Comparison of ENCODE assay signal across 8 mouse cellular contexts in genomic region chr17:79714931-79715637, GRCm38 (mm10). TPM values are rescaled to one million over a fixed set of nuclear protein-coding genes. Genes with fewer than 3 reads are reported as not detected.
DNase-seq lines count a peak whose midpoint lies in the region; ATAC-seq lines count a peak whose summit lies in the region.

Gene Cyp1b1 (minus strand): TSS chr17:79715061.

- intact Hi-C loops in gastrocnemius, postnatal 36 days (cut with DNase I) = loop anchor here (5.0 kb wide), 1 partner anchor 53 kb away; no protein-coding TSS in a partner anchor

- no peaks in the 10 kb centered on the region for H3K9me3 ChIP-seq in forebrain, embryonic 13.5 days (replicated peaks)
- H3K9me3 ChIP-seq in intestine, embryonic 14.5 days (ENCODE audit: control insufficient read depth, low read length) = no peaks in the 10 kb centered on the region
- no peaks in the 10 kb centered on the region for H3K9me3 ChIP-seq in midbrain, embryonic 12.5 days

- H3K4me3 ChIP-seq in forebrain, embryonic 13.5 days = peak within 1 kb of the TSS; percentile 48
- peak within 1 kb of the TSS; percentile 51 for H3K4me3 ChIP-seq in intestine, embryonic 14.5 days (ENCODE audit: low read depth, low read length)
- peak within 1 kb of the TSS; percentile 48 for H3K4me3 ChIP-seq in midbrain, embryonic 12.5 days

- ATAC-seq in forebrain, embryonic 13.5 days = peak; percentile 36
- ATAC-seq in intestine, embryonic 14.5 days (replicated peaks; ENCODE audit: low FRiP score, low TSS enrichment, low read depth) = peak; percentile 63
- ATAC-seq in midbrain, embryonic 12.5 days (ENCODE audit: low FRiP score, low read depth) = peak; percentile 48

- H3K36me3 ChIP-seq in forebrain, embryonic 13.5 days (ENCODE audit: poor library complexity, severe bottlenecking) = no peaks in the 10 kb centered on the region
- H3K36me3 ChIP-seq in intestine, embryonic 14.5 days (ENCODE audit: control insufficient read depth, insufficient read depth, low read length) = no peaks in the 10 kb centered on the region
- no peaks in the 10 kb centered on the region for H3K36me3 ChIP-seq in midbrain, embryonic 12.5 days

- under 1% methylated on average over 31 of the region's 31 CpGs for WGBS in forebrain, embryonic 13.5 days
- WGBS in intestine, embryonic 14.5 days = under 1% methylated on average over 31 of the region's 31 CpGs
- WGBS in midbrain, embryonic 12.5 days = under 1% methylated on average over 31 of the region's 31 CpGs

- no peak within 1 kb of the TSS for H3K27ac ChIP-seq in forebrain, embryonic 13.5 days
- H3K27ac ChIP-seq in intestine, embryonic 14.5 days (ENCODE audit: low read depth) = peak within 1 kb of the TSS; percentile 38; the same call in 1 of the 2 replicates
- no peak within 1 kb of the TSS for H3K27ac ChIP-seq in midbrain, embryonic 12.5 days (replicated peaks)

- peaks cover 69% of the 10 kb centered on the region for H3K27me3 ChIP-seq in forebrain, embryonic 13.5 days
- peaks cover 57% of the 10 kb centered on the region for H3K27me3 ChIP-seq in intestine, embryonic 14.5 days (replicated peaks; ENCODE audit: control insufficient read depth, insufficient read depth, low read length)
- peaks cover 64% of the 10 kb centered on the region for H3K27me3 ChIP-seq in midbrain, embryonic 12.5 days

- peaks cover 36% of the 10 kb centered on the region for H3K4me1 ChIP-seq in forebrain, embryonic 13.5 days
- peaks cover 17% of the 10 kb centered on the region for H3K4me1 ChIP-seq in intestine, embryonic 14.5 days (replicated peaks; ENCODE audit: control insufficient read depth, insufficient read depth, low read length)
- peaks cover 23% of the 10 kb centered on the region for H3K4me1 ChIP-seq in midbrain, embryonic 12.5 days

- DNase-seq in gastrocnemius, adult 18-20 months (ENCODE audit: low spot score) = peak; percentile 15
- no peak for DNase-seq in gastrocnemius, postnatal 36 days
- peak; percentile 75 for DNase-seq in Muller cell, postnatal 12 days (ENCODE audit: inconsistent ontology term)
- DNase-seq in intestine, embryonic 14.5 days (ENCODE audit: low spot score) = peak; percentile 58
- DNase-seq in T-cell, adult 2 months (ENCODE audit: low spot score) = no peak
- no peak for DNase-seq in frontal cortex, postnatal 25 days (ENCODE audit: low spot score in 2 of 2)

- H3K4me2 ChIP-seq in forebrain, embryonic 13.5 days = peak within 1 kb of the TSS; percentile 88
- peak within 1 kb of the TSS; percentile 86 for H3K4me2 ChIP-seq in intestine, embryonic 14.5 days (ENCODE audit: low read length)
- peak within 1 kb of the TSS; percentile 85 for H3K4me2 ChIP-seq in midbrain, embryonic 12.5 days (replicated peaks)

- H3K9ac ChIP-seq in forebrain, embryonic 13.5 days = peak within 1 kb of the TSS; percentile 60
- H3K9ac ChIP-seq in intestine, embryonic 14.5 days (ENCODE audit: low read length) = peak within 1 kb of the TSS; percentile 48
- peak within 1 kb of the TSS; percentile 52 for H3K9ac ChIP-seq in midbrain, embryonic 12.5 days (replicated peaks)

RNA-seq across cellular contexts. Expression of gene Cyp1b1, which starts in this region (rescaled TPM):
- total RNA-seq in gastrocnemius, adult 18-20 months (2021) = 1 to 10 TPM in 1 of 2 experiments, under 1 TPM in 1; 0.89 to 1.0 TPM
- total RNA-seq in gastrocnemius, postnatal 36 days (2021) = 1 to 10 TPM in 1 of 2 experiments, under 1 TPM in 1; 0.26 to 1.3 TPM
- polyA plus RNA-seq in forebrain, embryonic 13.5 days (2015; fragmentation: Nextera tagmentation; extraction: Ambion mirVana) = 3.4 and 3.9 TPM in 2 replicates
- 11.2 and 13.3 TPM in 2 replicates for polyA plus RNA-seq in intestine, embryonic 14.5 days (2014; fragmentation: Nextera tagmentation; extraction: Ambion mirVana)
- 4.5 and 5.3 TPM in 2 replicates for polyA plus RNA-seq in midbrain, embryonic 12.5 days (2016; fragmentation: Nextera tagmentation; extraction: Ambion mirVana)

Comparison
In these comparisons a context has a peak if more than half of its experiments do, and no peak if none do; other contexts are left out.
1. DNase-seq: peak in gastrocnemius, adult 18-20 months (single experiment), Muller cell, postnatal 12 days (single experiment) and intestine, embryonic 14.5 days (single experiment); none in gastrocnemius, postnatal 36 days (0 of 2), T-cell, adult 2 months (single experiment) and frontal cortex, postnatal 25 days (0 of 2).
2. Peak in every context shown above with its lines, with median percentiles within 50 percentile points of each other: ATAC-seq, H3K4me2 ChIP-seq, H3K4me3 ChIP-seq and H3K9ac ChIP-seq.